Mouse (Mus musculus): ENCODE results near the gene Shisal2a. TPM values are rescaled to one million over a fixed set of nuclear protein-coding genes. Genes with fewer than 3 reads are reported as not detected.

The Shisal2a gene
- polyA plus RNA-seq, 1 experiment from 2014 or later, result not detected

GRCm38 (mm10) chr4:108349836-108350547 is 33.2 kb downstream of the Shisal2a start:
- H3K36me3 ChIP-seq, result no peaks in the 10 kb centered on the region
- H3K4me3 ChIP-seq, result no peak overlapping the region
- ATAC-seq, result no peak
- WGBS (ENCODE audit: insufficient replicate concordance), result 13% methylated on average over 8 of the region's 8 CpGs
- no peaks in the 10 kb centered on the region for H3K9me3 ChIP-seq (replicated peaks)
- no peak overlapping the region for H3K9ac ChIP-seq
- H3K4me1 ChIP-seq, result peaks cover 54% of the 10 kb centered on the region
- H3K4me2 ChIP-seq, result no peak overlapping the region
- peak overlapping the region; percentile 55 for H3K27ac ChIP-seq
- H3K27me3 ChIP-seq (replicated peaks), result no peaks in the 10 kb centered on the region

- Histone ChIP-seq H3K4me2 (no peak overlapping the region), H3K9ac (no peak overlapping the region), H3K36me3 (no peaks in the 10 kb centered on the region), H3K4me3 (no peak overlapping the region), H3K27ac (peak overlapping the region; percentile 55), H3K9me3 (replicated peaks) (no peaks in the 10 kb centered on the region), H3K4me1 (peaks cover 50% of the 10 kb centered on the region), H3K27me3 (replicated peaks) (no peaks in the 10 kb centered on the region)
- 78% methylated on average over 3 of the region's 3 CpGs for WGBS (ENCODE audit: insufficient replicate concordance)
- ATAC-seq, result no peak
Measured at GRCm38 (mm10) chr4:108349064-108349463, 34.1 kb downstream of the Shisal2a start.

GRCm38 (mm10) chr4:108348256-108348875 is 34.8 kb downstream of the Shisal2a start:
- H3K27me3 ChIP-seq (replicated peaks), result no peaks in the 10 kb centered on the region
- H3K4me2 ChIP-seq, result no peak overlapping the region
- H3K9me3 ChIP-seq (replicated peaks), result no peaks in the 10 kb centered on the region
- H3K9ac ChIP-seq, result no peak overlapping the region
- peaks cover 44% of the 10 kb centered on the region for H3K4me1 ChIP-seq
- ATAC-seq, result peak; percentile 35; the same call in 1 of the 2 replicates
- no peak overlapping the region for H3K4me3 ChIP-seq
- 32% methylated on average over 5 of the region's 5 CpGs for WGBS (ENCODE audit: insufficient replicate concordance)
- H3K36me3 ChIP-seq, result no peaks in the 10 kb centered on the region
- peak overlapping the region; percentile 55 for H3K27ac ChIP-seq

- no peaks in the 10 kb centered on the region for H3K9me3 ChIP-seq (replicated peaks)
- peaks cover 40% of the 10 kb centered on the region for H3K4me1 ChIP-seq
- no peak overlapping the region for H3K4me2 ChIP-seq
- no peak overlapping the region for H3K4me3 ChIP-seq
- ATAC-seq, result 0 out of 2 replicates have a peak, but pooled peaks have one; percentile 11
- H3K27me3 ChIP-seq (replicated peaks), result no peaks in the 10 kb centered on the region
- H3K36me3 ChIP-seq, result no peaks in the 10 kb centered on the region
- no peak overlapping the region for H3K9ac ChIP-seq
- 59% methylated on average over 5 of the region's 5 CpGs for WGBS (ENCODE audit: insufficient replicate concordance)
- no peak overlapping the region for H3K27ac ChIP-seq
Measured at GRCm38 (mm10) chr4:108347111-108347510, 36.0 kb downstream of the Shisal2a start.

- no peak overlapping the region for H3K27ac ChIP-seq
- no peak for ATAC-seq
- H3K27me3 ChIP-seq (replicated peaks), result no peaks in the 10 kb centered on the region
- no peak overlapping the region for H3K4me3 ChIP-seq
- 38% methylated on average over 5 of the region's 5 CpGs for WGBS (ENCODE audit: insufficient replicate concordance)
- no peaks in the 10 kb centered on the region for H3K36me3 ChIP-seq
- no peak overlapping the region for H3K9ac ChIP-seq
- no peaks in the 10 kb centered on the region for H3K9me3 ChIP-seq (replicated peaks)
- H3K4me2 ChIP-seq, result no peak overlapping the region
- H3K4me1 ChIP-seq, result peaks cover 34% of the 10 kb centered on the region
Measured at GRCm38 (mm10) chr4:108345826-108346225, 37.3 kb downstream of the Shisal2a start.

- Histone ChIP-seq H3K4me3 (no peak overlapping the region), H3K27ac (0 out of 2 replicates have a peak overlapping the region, but pooled peaks have one; percentile 20), H3K27me3 (replicated peaks) (no peaks in the 10 kb centered on the region), H3K9me3 (replicated peaks) (no peaks in the 10 kb centered on the region), H3K36me3 (peaks cover 8% of the 10 kb centered on the region), H3K4me1 (peaks cover 23% of the 10 kb centered on the region), H3K4me2 (no peak overlapping the region), H3K9ac (no peak overlapping the region)
- no peak for ATAC-seq
- 54% methylated on average over 7 of the region's 7 CpGs for WGBS (ENCODE audit: insufficient replicate concordance)
Measured at GRCm38 (mm10) chr4:108344631-108345083, 38.5 kb downstream of the Shisal2a start.

- Histone ChIP-seq H3K4me2 (no peak overlapping the region), H3K36me3 (peaks cover 57% of the 10 kb centered on the region), H3K4me3 (no peak overlapping the region), H3K9me3 (replicated peaks) (no peaks in the 10 kb centered on the region), H3K9ac (no peak overlapping the region), H3K27me3 (replicated peaks) (no peaks in the 10 kb centered on the region), H3K27ac (no peak overlapping the region), H3K4me1 (peaks cover 6% of the 10 kb centered on the region)
- WGBS (ENCODE audit: insufficient replicate concordance), result 20% methylated on average over 4 of the region's 4 CpGs
- peak; percentile 66 for ATAC-seq
Measured at GRCm38 (mm10) chr4:108339277-108339690, 43.9 kb downstream of the Shisal2a start.

GRCm38 (mm10) chr4:108338811-108339210 is 44.3 kb downstream of the Shisal2a start:
- ATAC-seq, result no peak
- Histone ChIP-seq H3K4me3 (no peak overlapping the region), H3K4me2 (no peak overlapping the region), H3K4me1 (peaks cover 6% of the 10 kb centered on the region), H3K27me3 (replicated peaks) (no peaks in the 10 kb centered on the region), H3K36me3 (peaks cover 61% of the 10 kb centered on the region), H3K9ac (no peak overlapping the region), H3K27ac (no peak overlapping the region), H3K9me3 (replicated peaks) (no peaks in the 10 kb centered on the region)
- WGBS (ENCODE audit: insufficient replicate concordance), result 76% methylated on average over 10 of the region's 10 CpGs

GRCm38 (mm10) chr4:108338321-108338733 is 44.8 kb downstream of the Shisal2a start:
- Histone ChIP-seq H3K27me3 (replicated peaks) (no peaks in the 10 kb centered on the region), H3K36me3 (peaks cover 66% of the 10 kb centered on the region), H3K27ac (peak overlapping the region; percentile 7; the same call in 1 of the 2 replicates), H3K4me3 (no peak overlapping the region), H3K4me1 (peaks cover 6% of the 10 kb centered on the region), H3K9me3 (replicated peaks) (no peaks in the 10 kb centered on the region), H3K9ac (no peak overlapping the region), H3K4me2 (no peak overlapping the region)
- 66% methylated on average over 9 of the region's 9 CpGs for WGBS (ENCODE audit: insufficient replicate concordance)
- ATAC-seq, result no peak

GRCm38 (mm10) chr4:108337817-108338216 is 45.3 kb downstream of the Shisal2a start:
- H3K36me3 ChIP-seq, result peaks cover 71% of the 10 kb centered on the region
- H3K27ac ChIP-seq, result peak overlapping the region; percentile 7; the same call in 1 of the 2 replicates
- no peak for ATAC-seq

GRCm38 (mm10) chr4:108336765-108337164 is 46.4 kb downstream of the Shisal2a start:
- ATAC-seq, result no peak
- peaks cover 81% of the 10 kb centered on the region for H3K36me3 ChIP-seq
- WGBS (ENCODE audit: insufficient replicate concordance), result 57% methylated on average over 2 of the region's 2 CpGs
- peaks cover 6% of the 10 kb centered on the region for H3K4me1 ChIP-seq
- no peaks in the 10 kb centered on the region for H3K27me3 ChIP-seq (replicated peaks)
- no peak overlapping the region for H3K27ac ChIP-seq
- H3K4me2 ChIP-seq, result no peak overlapping the region
- no peak overlapping the region for H3K9ac ChIP-seq
- H3K9me3 ChIP-seq (replicated peaks), result no peaks in the 10 kb centered on the region
- H3K4me3 ChIP-seq, result no peak overlapping the region

More at GRCm38 (mm10) chr4:108337817-108338216, 45.3 kb downstream of the Shisal2a start:
- Histone ChIP-seq H3K4me2 (no peak overlapping the region), H3K4me1 (peaks cover 6% of the 10 kb centered on the region), H3K4me3 (no peak overlapping the region), H3K27me3 (replicated peaks) (no peaks in the 10 kb centered on the region), H3K9ac (no peak overlapping the region), H3K9me3 (replicated peaks) (no peaks in the 10 kb centered on the region)
- WGBS (ENCODE audit: insufficient replicate concordance), result 62% methylated on average over 3 of the region's 3 CpGs

GRCm38 (mm10) chr4:108335413-108335812 is 47.7 kb downstream of the Shisal2a start:
- H3K27me3 ChIP-seq (replicated peaks), result no peaks in the 10 kb centered on the region
- peaks cover 14% of the 10 kb centered on the region for H3K4me1 ChIP-seq
- no peak overlapping the region for H3K9ac ChIP-seq
- ATAC-seq, result no peak
- no peak overlapping the region for H3K27ac ChIP-seq
- no peak overlapping the region for H3K4me2 ChIP-seq
- H3K9me3 ChIP-seq (replicated peaks), result no peaks in the 10 kb centered on the region
- 81% methylated on average over 6 of the region's 6 CpGs for WGBS (ENCODE audit: insufficient replicate concordance)
- peaks cover 87% of the 10 kb centered on the region for H3K36me3 ChIP-seq
- no peak overlapping the region for H3K4me3 ChIP-seq
